Mouse (Mus musculus) cortical plate, adult 2 months (tissue): ENCODE results near the gene Fcamr. TPM values are rescaled to one million over a fixed set of nuclear protein-coding genes. Genes with fewer than 3 reads are reported as not detected.

Source experiments
- H3K27ac ChIP-seq: fragments of 200-500 bp; 2 replicates; pipeline ENCODE4 v1.5.1; 2012; ENCODE audit warnings: low read length, control low read depth, inconsistent platforms; ENCODE audit not compliant: insufficient read depth
- H3K4me1 ChIP-seq: fragments of 200-500 bp; 2 replicates; pipeline ENCODE4 v1.6.1; 2011; ENCODE audit warnings: low read length; ENCODE audit not compliant: control insufficient read depth, insufficient read depth
- H3K4me3 ChIP-seq: fragments of 200-500 bp; 2 replicates; pipeline ENCODE4 v1.5.1; 2011; ENCODE audit warnings: mild to moderate bottlenecking, low read length, control low read depth; ENCODE audit not compliant: insufficient read depth
- CTCF ChIP-seq: fragments of 200-500 bp; IDR thresholded peaks from 2 replicates; pipeline ENCODE4 v1.5.1; 2011; ENCODE audit warnings: mild to moderate bottlenecking, control low read depth, low read length; ENCODE audit not compliant: insufficient read depth; ENCODE audit errors: extremely low read depth
- POLR2A ChIP-seq: fragments of 200-500 bp; IDR thresholded peaks from 2 replicates; pipeline ENCODE4 v1.6.1; 2011; ENCODE audit warnings: mild to moderate bottlenecking, low read length, control low read depth; ENCODE audit not compliant: insufficient read depth; ENCODE audit errors: extremely low read depth
- polyA plus RNA-seq: library from polyadenylated mRNA; depleted of rRNA; stranded (reverse); fragments of >200 nt; gene quantifications from 2 replicates; pipeline ENCODE4 v1.2.3, GENCODE M21; 2012

Gene Fcamr
- polyA plus RNA-seq, 1 experiment, result not detected

DNA sequence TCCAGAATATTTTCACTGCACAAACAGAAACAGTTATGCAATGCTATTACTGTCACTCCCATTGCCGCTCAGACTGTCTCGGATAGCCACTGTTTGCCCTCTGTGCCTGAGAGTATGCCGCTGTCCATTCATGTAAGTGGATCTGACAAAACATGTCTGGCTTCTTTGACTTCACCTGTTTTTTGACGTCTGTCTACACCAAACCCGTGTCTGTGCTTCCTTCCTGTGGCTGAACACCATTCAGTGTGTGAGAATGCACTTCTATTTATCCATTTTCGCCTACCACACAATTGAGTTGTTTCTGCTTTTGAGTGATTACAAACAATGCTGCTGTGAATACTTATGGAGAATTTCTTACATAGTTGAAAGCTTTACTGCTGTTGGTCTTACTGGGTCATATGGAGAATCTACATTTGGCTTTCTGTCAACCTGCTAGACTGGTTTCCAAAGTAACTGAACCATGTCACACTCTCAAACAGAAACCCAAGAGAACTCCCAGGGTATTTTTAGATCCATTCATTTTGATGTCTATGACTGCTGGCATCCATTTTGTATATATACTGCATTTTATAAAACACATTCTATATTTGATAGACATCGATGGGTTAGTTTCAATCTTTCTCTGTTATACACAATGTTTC lies 24.9 kb upstream of the Fcamr start:
- Histone ChIP-seq H3K27ac (no peak overlapping the region), H3K4me1 (no peaks in the 10 kb centered on the region), H3K4me3 (no peak overlapping the region)
- no peak for TF ChIP-seq CTCF
- TF ChIP-seq POLR2A, result no peak

DNA sequence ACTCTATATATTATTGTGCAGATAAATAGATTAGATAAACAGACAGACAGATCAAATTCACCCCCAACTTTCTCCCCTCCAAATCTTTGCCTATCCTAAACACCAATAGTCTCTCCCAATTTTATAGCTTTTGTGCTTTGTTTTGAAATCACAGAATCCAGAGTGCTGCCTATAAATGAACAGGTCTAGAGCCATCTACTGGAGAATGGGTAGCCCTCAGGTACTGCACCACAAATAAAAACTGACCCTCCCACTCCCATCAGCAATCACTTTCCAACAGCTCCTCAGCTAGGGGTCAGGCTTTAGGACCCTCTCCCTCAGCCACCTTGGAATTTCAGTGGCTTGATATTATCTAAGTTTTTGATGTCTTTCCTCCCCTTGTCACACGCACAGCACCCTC lies 24.1 kb upstream of the Fcamr start:
- no peak for TF ChIP-seq POLR2A
- TF ChIP-seq CTCF, result 0 out of 2 replicates have a peak, but pooled peaks have one; percentile 17
- H3K4me3 ChIP-seq, result no peak overlapping the region

DNA sequence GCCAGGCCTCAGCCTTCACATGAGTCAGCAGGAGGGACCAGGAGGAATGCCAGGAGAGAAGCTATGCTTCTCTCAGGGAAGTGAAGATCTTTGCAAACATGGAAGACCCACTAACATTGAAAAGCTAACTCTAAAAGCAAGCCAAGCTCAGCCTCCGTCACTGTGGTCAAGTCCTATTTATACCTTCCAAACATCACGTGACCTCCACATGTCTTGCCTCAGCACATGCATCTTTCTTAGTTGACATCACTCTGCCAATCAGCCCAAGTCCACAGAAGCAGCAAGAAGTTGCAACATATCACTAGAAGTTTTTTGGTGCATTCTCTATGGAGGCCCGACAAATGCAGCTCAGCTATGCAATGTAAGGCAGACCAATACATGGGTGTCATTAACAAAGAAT lies 20.8 kb upstream of the Fcamr start:
- H3K27ac ChIP-seq, result no peak overlapping the region
- TF ChIP-seq POLR2A (no peak), CTCF (no peak)
- no peaks in the 10 kb centered on the region for H3K4me1 ChIP-seq
- H3K4me3 ChIP-seq, result no peak overlapping the region

More for the DNA sequence above, 24.1 kb upstream of the Fcamr start:
- Histone ChIP-seq H3K27ac (no peak overlapping the region), H3K4me1 (no peaks in the 10 kb centered on the region)

DNA sequence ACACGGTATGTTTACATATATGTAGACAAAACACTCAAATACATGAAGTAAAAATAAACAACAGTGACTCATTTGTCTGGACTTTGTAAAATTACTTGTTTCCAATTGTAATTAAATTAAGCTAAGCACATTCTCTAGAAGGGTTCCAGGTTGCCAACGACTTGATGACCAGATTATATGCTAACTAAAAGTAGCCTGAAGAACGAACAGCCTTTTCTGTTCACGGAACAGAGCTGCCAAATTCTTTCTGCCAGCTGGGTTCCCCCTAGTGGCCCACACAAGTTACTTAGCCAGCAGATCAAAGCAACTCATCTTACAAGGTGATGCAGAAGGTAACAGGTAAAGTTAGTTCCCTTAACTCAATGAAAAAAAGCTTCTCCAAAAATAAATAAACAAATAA lies 16.6 kb upstream of the Fcamr start:
- Histone ChIP-seq H3K4me1 (no peaks in the 10 kb centered on the region), H3K27ac (no peak overlapping the region), H3K4me3 (no peak overlapping the region)
- TF ChIP-seq POLR2A (no peak), CTCF (peak; percentile 54)

DNA sequence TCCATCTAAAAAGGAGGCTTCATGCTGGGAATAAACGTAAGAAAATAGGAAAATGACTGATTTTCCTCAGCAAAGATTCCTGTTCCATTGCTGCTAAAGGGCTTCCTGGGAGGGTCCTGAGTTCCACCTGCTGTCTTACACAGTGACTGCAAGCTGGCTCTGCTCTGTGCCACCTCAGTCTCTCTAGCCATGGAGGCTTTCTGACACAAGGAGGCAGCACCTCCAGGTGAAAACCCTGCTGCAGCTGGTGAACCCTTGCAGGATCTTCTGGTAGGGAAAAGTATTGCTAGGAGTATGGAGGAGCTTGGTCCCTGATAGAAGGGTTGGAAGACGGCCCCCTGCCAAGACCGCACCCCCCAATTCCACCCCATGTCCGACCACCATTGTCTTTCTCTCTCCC lies 13.7 kb upstream of the Fcamr start:
- Histone ChIP-seq H3K4me3 (no peak overlapping the region), H3K27ac (no peak overlapping the region), H3K4me1 (no peaks in the 10 kb centered on the region)
- TF ChIP-seq POLR2A (no peak), CTCF (0 out of 2 replicates have a peak, but pooled peaks have one; percentile 13)

DNA sequence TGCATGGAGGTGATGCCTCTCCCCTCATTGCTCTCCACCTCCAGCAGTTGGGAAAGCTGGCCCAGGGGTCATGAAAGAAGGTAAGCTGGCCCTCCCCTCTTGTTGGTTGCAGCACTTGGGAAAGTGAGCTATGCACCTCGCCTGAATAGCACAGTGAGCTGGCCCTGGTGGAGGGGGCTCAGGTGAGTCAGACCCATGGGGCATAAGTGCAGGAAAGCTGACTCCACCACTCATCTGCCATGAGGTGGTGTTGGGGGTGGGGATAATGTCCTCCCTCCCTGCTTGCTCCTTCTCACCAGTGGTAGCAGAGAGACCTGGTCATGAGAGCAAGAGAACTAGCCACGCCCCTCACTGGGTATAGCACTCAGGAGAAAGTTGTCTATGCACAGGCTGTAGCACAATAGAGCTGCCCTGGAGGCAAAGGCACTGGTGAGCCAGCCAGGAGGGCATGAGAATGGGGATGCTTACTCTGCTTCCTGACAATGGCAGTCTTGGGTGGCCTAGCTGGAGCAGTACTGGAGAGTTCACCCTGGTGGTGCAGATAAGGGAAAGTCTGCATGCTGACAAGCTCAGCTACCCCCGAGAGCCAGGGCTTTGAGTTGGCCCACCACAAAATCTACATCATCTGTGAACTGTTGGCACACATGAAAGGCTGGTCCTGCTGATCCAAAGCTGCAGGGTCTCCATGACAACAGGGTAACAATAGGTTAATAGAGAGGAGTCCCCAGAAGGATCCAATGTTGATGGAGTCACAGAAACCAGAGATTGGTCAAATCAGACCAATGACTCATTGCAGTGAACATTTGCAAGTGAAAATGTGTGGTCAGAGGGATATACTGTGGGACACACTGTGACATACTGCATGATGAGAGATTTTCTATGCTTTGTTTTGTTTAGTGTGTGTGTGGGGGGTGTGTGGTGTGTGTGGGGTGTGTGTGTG lies 10.9 kb upstream of the Fcamr start:
- H3K4me3 ChIP-seq, result no peak overlapping the region
- H3K27ac ChIP-seq, result no peak overlapping the region
- H3K4me1 ChIP-seq, result no peaks in the 10 kb centered on the region
- TF ChIP-seq POLR2A (no peak), CTCF (no peak)

DNA sequence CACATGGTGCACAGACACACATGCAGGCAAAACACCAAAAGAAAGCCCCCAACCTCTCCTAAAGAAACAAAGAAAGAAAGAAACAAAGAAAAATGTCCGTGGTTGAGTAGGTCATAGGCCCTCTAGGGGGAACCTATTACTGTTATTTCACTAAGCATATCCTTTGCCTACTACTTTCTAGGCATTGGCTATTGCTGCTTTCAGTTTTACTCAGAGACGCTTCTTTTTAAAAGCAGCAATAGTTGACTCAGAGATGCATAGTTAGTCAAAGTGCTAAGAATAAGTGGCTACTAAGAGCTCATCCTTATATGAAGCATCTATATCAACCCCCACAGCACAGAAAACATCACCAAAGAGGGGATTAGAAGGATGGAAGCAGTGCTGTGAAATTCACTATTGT lies 5.4 kb upstream of the Fcamr start:
- Histone ChIP-seq H3K4me3 (no peak overlapping the region), H3K27ac (no peak overlapping the region), H3K4me1 (no peaks in the 10 kb centered on the region)
- no peak for TF ChIP-seq POLR2A
- TF ChIP-seq CTCF, result no peak

DNA sequence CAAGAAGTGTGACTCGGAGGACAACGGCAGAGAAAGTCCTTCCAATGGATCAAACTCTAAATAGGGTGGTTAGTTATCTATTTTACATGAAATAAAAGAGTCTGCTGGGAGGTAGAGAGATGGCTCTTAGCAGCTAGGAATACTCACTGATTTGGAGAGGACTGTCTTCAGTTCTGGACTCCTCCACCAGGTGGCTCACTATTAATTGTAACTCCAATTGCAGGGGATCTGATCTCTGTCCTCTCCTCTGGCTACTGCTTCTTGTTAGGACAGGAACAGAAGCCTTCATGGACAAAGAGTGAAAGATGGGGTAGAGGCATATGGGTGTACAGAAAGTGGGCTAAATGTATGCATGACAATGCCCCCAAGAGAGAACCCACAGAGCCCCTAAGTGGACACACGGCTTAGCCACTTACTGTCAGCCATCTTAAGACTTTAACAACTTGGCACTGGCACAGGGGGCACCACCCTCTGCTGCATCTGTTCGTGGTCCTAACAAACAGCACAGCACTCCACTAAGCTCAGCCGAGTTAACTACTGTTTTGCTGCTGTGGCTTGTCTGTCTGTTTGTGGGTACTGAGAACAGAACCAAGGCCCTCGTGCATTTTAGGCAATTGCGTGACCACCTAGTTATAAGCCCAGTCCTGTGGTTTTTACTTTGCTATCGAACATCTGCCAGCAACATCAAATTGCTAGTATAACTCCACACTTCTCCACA lies 3.6 kb upstream of the Fcamr start:
- H3K4me3 ChIP-seq, result no peak overlapping the region
- no peaks in the 10 kb centered on the region for H3K4me1 ChIP-seq
- TF ChIP-seq POLR2A (no peak), CTCF (peak; percentile 42; the same call in 1 of the 2 replicates)
- no peak overlapping the region for H3K27ac ChIP-seq

DNA sequence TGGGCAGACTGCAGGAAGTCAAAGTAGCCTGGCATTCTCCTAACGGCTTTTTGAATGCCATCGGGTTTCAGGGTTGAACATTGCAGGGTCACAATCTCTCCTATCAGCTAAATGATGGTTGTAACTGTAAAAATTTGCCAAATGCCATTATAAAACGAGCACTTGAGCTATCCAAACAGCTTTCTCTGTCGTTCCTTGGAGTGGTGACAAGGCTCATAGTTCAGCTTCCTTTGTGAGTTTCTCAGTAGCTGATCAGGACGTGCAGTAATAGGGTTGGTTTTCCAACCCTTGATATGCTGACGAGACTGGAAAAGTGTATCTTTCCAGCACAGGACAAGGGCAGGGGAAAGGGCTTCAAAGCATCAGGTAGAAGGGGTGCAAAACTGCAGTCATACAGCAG lies 2.7 kb upstream of the Fcamr start:
- H3K27ac ChIP-seq, result no peak overlapping the region
- H3K4me3 ChIP-seq, result no peak overlapping the region
- H3K4me1 ChIP-seq, result no peaks in the 10 kb centered on the region
- TF ChIP-seq CTCF, result no peak
- no peak for TF ChIP-seq POLR2A
